Mouse (Mus musculus) stomach, postnatal 0 days (tissue): ENCODE measurements around the gene Palld. TPM values are rescaled to one million over a fixed set of nuclear protein-coding genes. Genes with fewer than 3 reads are reported as not detected.

Experiments used
- ATAC-seq: fragments of 200-750 bp; cut with Nextera tagmentation; 2 replicates; pipeline ENCODE4 v1.8.0; 2017; ENCODE audit not compliant: low FRiP score, low TSS enrichment
- DNase-seq: peaks from one replicate; pipeline ENCODE4 v3.0.0-alpha.2; 2016; ENCODE audit warnings: low spot score
- H3K27ac ChIP-seq: fragments of 300-500 bp; sonication (generic); replicated peaks from 2 replicates; pipeline ENCODE4 v1.5.1; 2014; ENCODE audit warnings: mild to moderate bottlenecking, control low read depth
- H3K27me3 ChIP-seq: fragments of 300-500 bp; sonication (generic); 2 replicates; pipeline ENCODE4 v1.6.1; 2014; ENCODE audit warnings: low read length; ENCODE audit not compliant: control insufficient read depth, insufficient read depth
- H3K36me3 ChIP-seq: fragments of 300-500 bp; sonication (generic); 2 replicates; pipeline ENCODE4 v1.6.1; 2014; ENCODE audit warnings: low read length, mixed read lengths; ENCODE audit not compliant: control insufficient read depth, insufficient read depth
- H3K4me1 ChIP-seq: fragments of 300-500 bp; sonication (generic); replicated peaks from 2 replicates; pipeline ENCODE4 v1.6.1; 2014; ENCODE audit warnings: antibody characterized with exemption; ENCODE audit not compliant: control insufficient read depth, insufficient read depth
- H3K4me2 ChIP-seq: fragments of 300-500 bp; sonication (generic); replicated peaks from 2 replicates; pipeline ENCODE4 v1.6.1; 2014; ENCODE audit warnings: low read depth, mild to moderate bottlenecking, control low read depth, moderate library complexity
- H3K4me3 ChIP-seq: fragments of 300-500 bp; sonication (generic); 2 replicates; pipeline ENCODE4 v1.5.1; 2014; ENCODE audit warnings: low read depth, low read length, control low read depth
- H3K9ac ChIP-seq: fragments of 300-500 bp; sonication (generic); 2 replicates; pipeline ENCODE4 v1.6.1; 2014; ENCODE audit warnings: mild to moderate bottlenecking, low read length, control low read depth, mixed read lengths
- H3K9me3 ChIP-seq: fragments of 300-500 bp; sonication (generic); 2 replicates; pipeline ENCODE4 v1.6.1; 2016; ENCODE audit warnings: low read length; ENCODE audit not compliant: control insufficient read depth
- CTCF ChIP-seq: IDR thresholded peaks from 2 replicates; pipeline ENCODE4 v1.5.1; 2016; ENCODE audit warnings: antibody characterized with exemption, low read depth, mild to moderate bottlenecking, moderate library complexity
- EP300 ChIP-seq: optimal IDR thresholded peaks from 2 replicates; pipeline ENCODE3; 2016; ENCODE audit warnings: antibody characterized with exemption
- WGBS: fragments of 180-500 bp; shearing (Covaris S2); extraction: QIAGEN DNeasy Blood & Tissue Kit; methylation state at CpG from one replicate; pipeline ENCODE4 v1.1.7; 2014; 5-methylcytosine and 5-hydroxymethylcytosine counted together
- polyA plus RNA-seq: library from polyadenylated mRNA; unstranded; fragments of >200 nt; fragmentation: Nextera tagmentation; extraction: Ambion mirVana; gene quantifications from 2 replicates; pipeline ENCODE4 v1.2.1, GENCODE M21; 2015

Palld gene
- polyA plus RNA-seq, 1 experiment from 2014 or later: 71.0 TPM

- DNase-seq (no peak), ATAC-seq (no peak)
- no peak overlapping the region for H3K9ac ChIP-seq
- no peak overlapping the region for H3K4me2 ChIP-seq
- no peaks in the 10 kb centered on the region; the same call in 1 of the 2 replicates for H3K9me3 ChIP-seq
- 49% methylated on average over 5 of the region's 5 CpGs for WGBS
- no peaks in the 10 kb centered on the region for H3K27me3 ChIP-seq
- TF ChIP-seq EP300 (no peak), CTCF (no peak)
- no peak overlapping the region for H3K27ac ChIP-seq
- no peaks in the 10 kb centered on the region for H3K4me1 ChIP-seq
- H3K4me3 ChIP-seq: no peak overlapping the region
- H3K36me3 ChIP-seq: no peaks in the 10 kb centered on the region
Measured at GRCm38 (mm10) chr8:61769340-61769879, 133.1 kb downstream of the Palld start.

- 20% methylated on average over 8 of the region's 8 CpGs for WGBS
- H3K36me3 ChIP-seq: no peaks in the 10 kb centered on the region
- ATAC-seq (peak; percentile 34), DNase-seq (no peak)
- no peaks in the 10 kb centered on the region for H3K4me1 ChIP-seq
- no peaks in the 10 kb centered on the region for H3K27me3 ChIP-seq
- peak overlapping the region; percentile 83 for H3K4me2 ChIP-seq
- H3K27ac ChIP-seq: peak overlapping the region; percentile 79; the same call in 1 of the 2 replicates
- H3K9ac ChIP-seq: no peak overlapping the region
- no peaks in the 10 kb centered on the region; the same call in 1 of the 2 replicates for H3K9me3 ChIP-seq
- TF ChIP-seq CTCF (no peak), EP300 (no peak)
- peak overlapping the region; percentile 56 for H3K4me3 ChIP-seq
Measured at GRCm38 (mm10) chr8:61760190-61760578, 142.3 kb downstream of the Palld start.

- Histone ChIP-seq H3K4me3 (peak overlapping the region; percentile 56), H3K27ac (peak overlapping the region; percentile 79), H3K4me1 (no peaks in the 10 kb centered on the region), H3K9ac (peak overlapping the region; percentile 59), H3K36me3 (no peaks in the 10 kb centered on the region), H3K4me2 (peak overlapping the region; percentile 83), H3K9me3 (no peaks in the 10 kb centered on the region), H3K27me3 (no peaks in the 10 kb centered on the region)
- peak; percentile 65 for DNase-seq
- under 1% methylated on average over 42 of the region's 44 CpGs for WGBS
- TF ChIP-seq CTCF: no peak
- TF ChIP-seq EP300: no peak
- ATAC-seq: peak; percentile 81
Measured at GRCm38 (mm10) chr8:61759327-61760189, 142.9 kb downstream of the Palld start.

- peak overlapping the region; percentile 56 for H3K4me3 ChIP-seq
- WGBS: 30% methylated on average over 8 of the region's 8 CpGs
- no peak overlapping the region for H3K27ac ChIP-seq
- H3K4me1 ChIP-seq: no peaks in the 10 kb centered on the region
- no peak for TF ChIP-seq EP300
- DNase-seq (no peak), ATAC-seq (no peak)
- peak overlapping the region; percentile 83 for H3K4me2 ChIP-seq
- no peaks in the 10 kb centered on the region for H3K9me3 ChIP-seq
- no peaks in the 10 kb centered on the region for H3K36me3 ChIP-seq
- no peaks in the 10 kb centered on the region for H3K27me3 ChIP-seq
- H3K9ac ChIP-seq: no peak overlapping the region
Measured at GRCm38 (mm10) chr8:61758686-61759326, 143.7 kb downstream of the Palld start.

- H3K9ac ChIP-seq: no peak overlapping the region
- no peaks in the 10 kb centered on the region for H3K27me3 ChIP-seq
- ATAC-seq (no peak; the same call in 1 of the 2 replicates), DNase-seq (no peak)
- H3K4me2 ChIP-seq: peak overlapping the region; percentile 11
- no peak overlapping the region for H3K4me3 ChIP-seq
- H3K36me3 ChIP-seq: no peaks in the 10 kb centered on the region
- 37% methylated on average over 18 of the region's 18 CpGs for WGBS
- TF ChIP-seq CTCF (peak; percentile 26; the same call in 1 of the 2 replicates), EP300 (no peak)
- H3K4me1 ChIP-seq: no peaks in the 10 kb centered on the region
- no peaks in the 10 kb centered on the region for H3K9me3 ChIP-seq
- no peak overlapping the region for H3K27ac ChIP-seq
Measured at GRCm38 (mm10) chr8:61756971-61757965, 145.2 kb downstream of the Palld start.
